Mouse (Mus musculus) E14TG2a.4 (cell line): ENCODE data around the gene Arnt2.

Experiments used
- CTCF ChIP-seq: conservative IDR thresholded peaks from 2 replicates; pipeline ENCODE4 v1.5.1; 2014; ENCODE audit warnings: low read length
- NANOG ChIP-seq: IDR thresholded peaks from 2 replicates; pipeline ENCODE4 v1.6.1; 2014; ENCODE audit warnings: borderline replicate concordance, low read length, mixed read lengths
- POU5F1 ChIP-seq: IDR thresholded peaks from 2 replicates; pipeline ENCODE4 v1.6.1; 2014; ENCODE audit warnings: low read length, borderline replicate concordance

- no peak for TF ChIP-seq CTCF
- TF ChIP-seq POU5F1, result no peak
- no peak for TF ChIP-seq NANOG
Observed at GRCm38 (mm10) chr7:84427221-84427620, 17.2 kb upstream of the Arnt2 start.
